11 mouse cellular contexts compared by ENCODE assay signal in genomic region chr9:61549692-61550241, GRCm38 (mm10).
DNase-seq lines count a peak whose midpoint lies in the region; ATAC-seq and TF ChIP-seq lines count a peak whose summit lies in the region.
"Had no signal": no experiment of that assay in that cellular context is flagged by ENCODE, and none has a peak within 500 bp of the region (broad histone marks: within the 10 kb centered on the region; RNA-seq: fewer than 3 reads in every experiment).

No protein-coding gene starts in this region.

- TF ChIP-seq EP300 in liver, postnatal 0 days (IDR thresholded peaks at IDR 0.05; ENCODE audit: low read depth), result no peak

- H3K4me1 ChIP-seq in forebrain, embryonic 10.5 days, result peaks cover 57% of the 10 kb centered on the region
- peaks cover 19% of the 10 kb centered on the region; the same call in 1 of the 2 replicates for H3K4me1 ChIP-seq in midbrain, embryonic 15.5 days
- H3K4me1 ChIP-seq in liver, embryonic 11.5 days (replicated peaks; ENCODE audit: control insufficient read depth, insufficient read depth, low read length), result no peaks in the 10 kb centered on the region
- no peaks in the 10 kb centered on the region for H3K4me1 ChIP-seq in liver, postnatal 0 days (ENCODE audit: insufficient read depth)
- H3K4me1 ChIP-seq: liver, embryonic 13.5 days had no signal

- no peaks in the 10 kb centered on the region for H3K36me3 ChIP-seq in forebrain, embryonic 10.5 days (replicated peaks)
- H3K36me3 ChIP-seq in midbrain, embryonic 15.5 days (replicated peaks), result no peaks in the 10 kb centered on the region
- no peaks in the 10 kb centered on the region for H3K36me3 ChIP-seq in liver, embryonic 11.5 days (ENCODE audit: control insufficient read depth, insufficient read depth, low read length)
- no peaks in the 10 kb centered on the region for H3K36me3 ChIP-seq in liver, postnatal 0 days (replicated peaks; ENCODE audit: insufficient read depth, low read length)
- H3K36me3 ChIP-seq: G1E; liver, embryonic 13.5 days had no signal

- no peak for TF ChIP-seq CTCF in liver, postnatal 0 days (IDR thresholded peaks at IDR 0.05; ENCODE audit: low read depth)

- H3K4me3 ChIP-seq in forebrain, embryonic 10.5 days, result 0 out of 2 replicates have a peak overlapping the region, but pooled peaks have one; percentile 9
- H3K4me3 ChIP-seq in midbrain, embryonic 15.5 days, result no peak overlapping the region
- H3K4me3 ChIP-seq in liver, embryonic 11.5 days (ENCODE audit: low read depth, low read length), result no peak overlapping the region
- no peak overlapping the region for H3K4me3 ChIP-seq in liver, postnatal 0 days (ENCODE audit: low read depth, low read length)
- H3K4me3 ChIP-seq: liver, embryonic 13.5 days had no signal

- ATAC-seq in midbrain, embryonic 15.5 days (replicated peaks), result peak; percentile 50
- ATAC-seq in liver, embryonic 11.5 days (replicated peaks; ENCODE audit: low FRiP score), result no peak
- ATAC-seq in liver, postnatal 0 days, result no peak

- 11% methylated on average over 5 of the region's 5 CpGs for WGBS in forebrain, embryonic 10.5 days
- 27% methylated on average over 5 of the region's 5 CpGs for WGBS in midbrain, embryonic 15.5 days
- 51% methylated on average over 5 of the region's 5 CpGs for WGBS in liver, embryonic 11.5 days
- 50% methylated on average over 5 of the region's 5 CpGs for WGBS in liver, postnatal 0 days (ENCODE audit: insufficient replicate concordance)

- H3K27me3 ChIP-seq in forebrain, embryonic 10.5 days (ENCODE audit: poor library complexity, severe bottlenecking), result 0 out of 2 replicates have a peak, but pooled peaks cover 3% of the 10 kb centered on the region
- 0 out of 2 replicates have a peak, but pooled peaks cover 2% of the 10 kb centered on the region for H3K27me3 ChIP-seq in midbrain, embryonic 15.5 days (replicated peaks)
- no peaks in the 10 kb centered on the region for H3K27me3 ChIP-seq in liver, embryonic 11.5 days (replicated peaks; ENCODE audit: control insufficient read depth, insufficient read depth, low read length)
- H3K27me3 ChIP-seq in liver, postnatal 0 days (ENCODE audit: insufficient read depth, low read length), result no peaks in the 10 kb centered on the region
- H3K27me3 ChIP-seq: liver, embryonic 13.5 days had no signal

- H3K9ac ChIP-seq in midbrain, embryonic 15.5 days, result no peak overlapping the region
- H3K9ac ChIP-seq in liver, embryonic 11.5 days (ENCODE audit: low read depth, low read length), result no peak overlapping the region
- no peak overlapping the region for H3K9ac ChIP-seq in liver, postnatal 0 days (replicated peaks)
- H3K9ac ChIP-seq: liver, embryonic 13.5 days had no signal

- no peak overlapping the region for H3K4me2 ChIP-seq in midbrain, embryonic 15.5 days
- H3K4me2 ChIP-seq in liver, embryonic 11.5 days, result no peak overlapping the region
- H3K4me2 ChIP-seq in liver, postnatal 0 days (ENCODE audit: low read depth, low read length), result no peak overlapping the region
- H3K4me2 ChIP-seq: liver, embryonic 13.5 days had no signal

- peaks cover 9% of the 10 kb centered on the region; the same call in 1 of the 2 replicates for H3K9me3 ChIP-seq in forebrain, embryonic 10.5 days
- no peaks in the 10 kb centered on the region for H3K9me3 ChIP-seq in midbrain, embryonic 15.5 days
- H3K9me3 ChIP-seq in liver, embryonic 11.5 days (ENCODE audit: control insufficient read depth, low read length), result no peaks in the 10 kb centered on the region
- no peaks in the 10 kb centered on the region for H3K9me3 ChIP-seq in liver, postnatal 0 days (ENCODE audit: low read length)
- H3K9me3 ChIP-seq: liver, embryonic 13.5 days had no signal

- peak; percentile 7 for DNase-seq in cerebellum, adult 9-11 months
- no peak for DNase-seq in cerebellum, adult 9-10 months
- DNase-seq in forebrain, embryonic 10.5 days (ENCODE audit: extremely low spot score, low spot score), result no peak
- DNase-seq in layer of hippocampus, adult 8-10 months (ENCODE audit: low spot score in 2 of 2), result peak; percentile 48 to 66
- no peak for DNase-seq in liver, embryonic 11.5 days (ENCODE audit: low spot score)
- DNase-seq in liver, postnatal 0 days, result no peak
- no peak for DNase-seq in cerebellum, postnatal 4 days (ENCODE audit: low spot score in 2 of 2)
- DNase-seq: kidney, postnatal 25 days; liver, embryonic 13.5 days had no signal

- peak overlapping the region; percentile 75 for H3K27ac ChIP-seq in forebrain, embryonic 10.5 days
- no peak overlapping the region for H3K27ac ChIP-seq in midbrain, embryonic 15.5 days
- H3K27ac ChIP-seq in liver, embryonic 11.5 days (ENCODE audit: low read depth, low read length), result no peak overlapping the region
- no peak overlapping the region for H3K27ac ChIP-seq in liver, postnatal 0 days (ENCODE audit: low read depth)
- H3K27ac ChIP-seq: liver, embryonic 13.5 days had no signal

Comparison
In these comparisons a context has a peak if more than half of its experiments do, and no peak if none do; other contexts are left out.
1. DNase-seq: peak in cerebellum, adult 9-11 months (single experiment) and layer of hippocampus, adult 8-10 months (2 of 2); none in cerebellum, adult 9-10 months (single experiment), forebrain, embryonic 10.5 days (single experiment), liver, embryonic 11.5 days (single experiment), liver, postnatal 0 days (single experiment) and cerebellum, postnatal 4 days (0 of 2).